Mouse (Mus musculus) cortical plate, adult 2 months (tissue): ENCODE measurements at regions not wholly inside any gene's neighbourhood (a gene's known extent, or its start where the extent isn't known, plus 50 kb on each side); places are given as distances from the start of the nearest gene placed in this dataset.

Experiments
- H3K27ac ChIP-seq: fragments of 200-500 bp; 2 replicates; pipeline ENCODE4 v1.5.1; 2012; ENCODE audit warnings: low read length, control low read depth, inconsistent platforms; ENCODE audit not compliant: insufficient read depth
- H3K4me1 ChIP-seq: fragments of 200-500 bp; 2 replicates; pipeline ENCODE4 v1.6.1; 2011; ENCODE audit warnings: low read length; ENCODE audit not compliant: control insufficient read depth, insufficient read depth
- H3K4me3 ChIP-seq: fragments of 200-500 bp; 2 replicates; pipeline ENCODE4 v1.5.1; 2011; ENCODE audit warnings: mild to moderate bottlenecking, low read length, control low read depth; ENCODE audit not compliant: insufficient read depth
- CTCF ChIP-seq: fragments of 200-500 bp; IDR thresholded peaks from 2 replicates; pipeline ENCODE4 v1.5.1; 2011; ENCODE audit warnings: mild to moderate bottlenecking, control low read depth, low read length; ENCODE audit not compliant: insufficient read depth; ENCODE audit errors: extremely low read depth
- POLR2A ChIP-seq: fragments of 200-500 bp; IDR thresholded peaks from 2 replicates; pipeline ENCODE4 v1.6.1; 2011; ENCODE audit warnings: mild to moderate bottlenecking, low read length, control low read depth; ENCODE audit not compliant: insufficient read depth; ENCODE audit errors: extremely low read depth

- no peak overlapping the region for H3K4me3 ChIP-seq
- no peak overlapping the region for H3K27ac ChIP-seq
- H3K4me1 ChIP-seq: no peaks in the 10 kb centered on the region
- TF ChIP-seq CTCF: no peak
- TF ChIP-seq POLR2A: no peak
Observed at GRCm38 (mm10) chr16:78635774-78636173, 59.3 kb upstream of the D16Ertd472e start.

- TF ChIP-seq POLR2A: no peak
- peak; percentile 77 for TF ChIP-seq CTCF
- H3K4me1 ChIP-seq: no peaks in the 10 kb centered on the region
- H3K4me3 ChIP-seq: no peak overlapping the region
- H3K27ac ChIP-seq: no peak overlapping the region
Observed at GRCm38 (mm10) chr16:78635257-78635656, 58.7 kb upstream of the D16Ertd472e start.

DNA sequence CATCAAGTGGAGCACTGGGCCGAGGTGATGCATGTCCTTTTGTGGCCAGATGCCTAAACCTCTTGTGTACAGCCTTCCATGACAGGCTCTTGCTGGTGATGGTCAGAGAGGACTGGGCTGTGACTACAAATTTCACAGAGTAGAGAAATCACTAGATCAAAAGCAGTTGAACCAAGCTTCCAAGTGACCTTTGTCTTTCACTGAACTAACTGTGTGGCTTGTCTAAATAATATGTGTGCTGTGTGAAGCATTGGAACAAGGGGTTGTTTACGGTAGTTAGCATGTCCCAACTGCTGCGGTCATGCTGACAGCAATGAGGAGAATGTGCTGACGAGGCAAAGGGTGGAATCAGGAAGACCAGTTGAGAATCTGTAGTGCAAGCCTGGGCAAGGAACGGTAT is 55.3 kb upstream of the D16Ertd472e start:
- Histone ChIP-seq H3K4me3 (no peak overlapping the region), H3K27ac (no peak overlapping the region), H3K4me1 (no peaks in the 10 kb centered on the region)
- no peak for TF ChIP-seq CTCF
- no peak for TF ChIP-seq POLR2A

- TF ChIP-seq POLR2A (no peak), CTCF (no peak)
- Histone ChIP-seq H3K4me1 (no peaks in the 10 kb centered on the region), H3K27ac (no peak overlapping the region), H3K4me3 (no peak overlapping the region)
Observed at GRCm38 (mm10) chr16:78626803-78627202, 50.3 kb upstream of the D16Ertd472e start.
